Mouse (Mus musculus) lung, postnatal 0 days (tissue): Measurements from ENCODE around the gene Hacd3.

Experiments used
- CTCF ChIP-seq: IDR thresholded peaks from 2 replicates; pipeline ENCODE4 v1.5.1; 2016; ENCODE audit warnings: antibody characterized with exemption, mild to moderate bottlenecking
- EP300 ChIP-seq: IDR thresholded peaks from 2 replicates; pipeline ENCODE4 v1.6.1; 2016; ENCODE audit warnings: antibody characterized with exemption, mild to moderate bottlenecking, control low read depth

DNA sequence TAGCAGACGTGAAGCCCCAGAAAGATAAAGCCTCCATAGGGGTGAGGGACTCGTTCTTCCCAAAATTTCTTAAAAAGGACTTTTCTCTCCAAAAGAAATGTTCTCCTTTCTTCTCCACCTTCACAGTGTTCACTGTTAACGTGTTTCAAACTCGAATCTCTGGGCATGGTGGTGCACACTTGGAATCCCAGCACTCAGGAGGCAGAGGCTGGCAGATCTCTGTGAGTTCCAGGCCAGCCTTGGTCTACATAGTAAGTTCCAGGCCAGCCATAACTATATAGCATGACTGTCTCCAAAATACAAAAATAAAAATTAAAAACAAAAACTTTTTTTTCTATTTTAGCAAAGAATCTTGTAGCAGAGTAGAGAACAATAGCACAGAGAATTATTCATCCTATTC lies 1.4 kb downstream of the Hacd3 start:
- TF ChIP-seq EP300 (no peak), CTCF (no peak)
